Mouse (Mus musculus) midbrain, postnatal 0 days (tissue): Measurements from ENCODE around the gene Zfp536. TPM values are rescaled to one million over a fixed set of nuclear protein-coding genes. Genes with fewer than 3 reads are reported as not detected.

ENCODE experiments used
- ATAC-seq: fragments of 200-750 bp; cut with Nextera tagmentation; 2 replicates; pipeline ENCODE4 v1.8.0; 2017; ENCODE audit warnings: moderate number of reproducible peaks, mild to moderate bottlenecking, moderate TSS enrichment, moderate library complexity; ENCODE audit not compliant: low FRiP score
- DNase-seq: peaks from one replicate; pipeline ENCODE4 v3.0.0-alpha.2; 2015; ENCODE audit warnings: low spot score
- H3K27ac ChIP-seq: fragments of 300-500 bp; sonication (generic); 2 replicates; pipeline ENCODE4 v1.5.1; 2014; ENCODE audit warnings: low read depth, mild to moderate bottlenecking, low read length, mixed read lengths
- H3K27me3 ChIP-seq: fragments of 300-500 bp; sonication (generic); 2 replicates; pipeline ENCODE4 v1.6.1; 2014; ENCODE audit warnings: low read length, control low read depth, mixed read lengths; ENCODE audit not compliant: insufficient read depth
- H3K36me3 ChIP-seq: fragments of 300-500 bp; sonication (generic); 2 replicates; pipeline ENCODE4 v1.6.1; 2014; ENCODE audit warnings: low read length, control low read depth, mixed read lengths; ENCODE audit not compliant: insufficient read depth
- H3K4me1 ChIP-seq: fragments of 300-500 bp; sonication (generic); 2 replicates; pipeline ENCODE4 v1.6.1; 2014; ENCODE audit warnings: mild to moderate bottlenecking, control low read depth, antibody characterized with exemption, low read length, mixed read lengths; ENCODE audit not compliant: insufficient read depth
- H3K4me2 ChIP-seq: fragments of 300-500 bp; sonication (generic); 2 replicates; pipeline ENCODE4 v1.6.1; 2014; ENCODE audit warnings: low read depth, mild to moderate bottlenecking, low read length, mixed read lengths; ENCODE audit not compliant: poor library complexity, severe bottlenecking
- H3K4me3 ChIP-seq: fragments of 300-500 bp; sonication (generic); 2 replicates; pipeline ENCODE4 v1.5.1; 2014; ENCODE audit warnings: low read depth, mild to moderate bottlenecking, low read length, moderate library complexity
- H3K9ac ChIP-seq: fragments of 300-500 bp; sonication (generic); replicated peaks from 2 replicates; pipeline ENCODE4 v1.6.1; 2014; ENCODE audit warnings: mild to moderate bottlenecking, low read length, moderate library complexity, mixed read lengths; ENCODE audit not compliant: poor library complexity, severe bottlenecking
- H3K9me3 ChIP-seq: fragments of 300-500 bp; sonication (generic); 2 replicates; pipeline ENCODE4 v1.6.1; 2016; ENCODE audit warnings: low read length, control low read depth
- CTCF ChIP-seq: IDR thresholded peaks from 2 replicates; pipeline ENCODE4 v1.5.1; 2016; ENCODE audit warnings: antibody characterized with exemption, mild to moderate bottlenecking
- WGBS: fragments of 180-500 bp; shearing (Covaris S2); extraction: QIAGEN DNeasy Blood & Tissue Kit; methylation state at CpG from one replicate; pipeline ENCODE4 v1.1.7; 2014; 5-methylcytosine and 5-hydroxymethylcytosine counted together
- polyA plus RNA-seq: library from polyadenylated mRNA; unstranded; fragments of >200 nt; fragmentation: Nextera tagmentation; extraction: Ambion mirVana; gene quantifications from 2 replicates; pipeline ENCODE4 v1.2.1, GENCODE M21; 2015
- total RNA-seq: library from RNA; depleted of rRNA; stranded (reverse); fragments of >200 nt; gene quantifications from 2 replicates; pipeline ENCODE4 v1.2.3, GENCODE M21; 2014

Gene Zfp536
- total and polyA plus RNA-seq, 2 experiments from 2014 or later: 16.4 to 48.2 TPM

GRCm38 (mm10) chr7:37695066-37695465 lies 78.4 kb downstream of the Zfp536 start:
- H3K9me3 ChIP-seq: no peaks in the 10 kb centered on the region
- no peak for ATAC-seq
- H3K4me3 ChIP-seq: no peak overlapping the region
- H3K27me3 ChIP-seq: no peaks in the 10 kb centered on the region
- H3K4me2 ChIP-seq: no peak overlapping the region
- no peak for DNase-seq
- TF ChIP-seq CTCF: no peak
- H3K4me1 ChIP-seq: no peaks in the 10 kb centered on the region
- no peak overlapping the region for H3K9ac ChIP-seq
- H3K36me3 ChIP-seq: no peaks in the 10 kb centered on the region
- no peak overlapping the region for H3K27ac ChIP-seq
- WGBS: 51% methylated on average over 5 of the region's 5 CpGs

GRCm38 (mm10) chr7:37690606-37691005 lies 82.8 kb downstream of the Zfp536 start:
- peak; percentile 33 for DNase-seq
- no peaks in the 10 kb centered on the region for H3K9me3 ChIP-seq
- H3K4me3 ChIP-seq: no peak overlapping the region
- no peaks in the 10 kb centered on the region for H3K27me3 ChIP-seq
- H3K9ac ChIP-seq: no peak overlapping the region
- no peak for TF ChIP-seq CTCF
- H3K4me1 ChIP-seq: no peaks in the 10 kb centered on the region
- no peak overlapping the region for H3K4me2 ChIP-seq
- WGBS: 51% methylated on average over 10 of the region's 10 CpGs
- no peak overlapping the region for H3K27ac ChIP-seq
- H3K36me3 ChIP-seq: no peaks in the 10 kb centered on the region
- ATAC-seq: no peak

GRCm38 (mm10) chr7:37689561-37690305 lies 83.7 kb downstream of the Zfp536 start:
- Histone ChIP-seq H3K36me3 (no peaks in the 10 kb centered on the region), H3K4me3 (no peak overlapping the region), H3K4me1 (no peaks in the 10 kb centered on the region), H3K4me2 (peak overlapping the region; percentile 34), H3K9ac (no peak overlapping the region), H3K27me3 (no peaks in the 10 kb centered on the region), H3K27ac (peak overlapping the region; percentile 43; the same call in 1 of the 2 replicates), H3K9me3 (no peaks in the 10 kb centered on the region)
- DNase-seq (peak; percentile 82), ATAC-seq (no peak)
- TF ChIP-seq CTCF: no peak
- 21% methylated on average over 23 of the region's 23 CpGs for WGBS

- TF ChIP-seq CTCF: no peak
- peak; percentile 51 for DNase-seq
- Histone ChIP-seq H3K9ac (no peak overlapping the region; the same call in 1 of the 2 replicates), H3K27me3 (no peaks in the 10 kb centered on the region), H3K4me3 (no peak overlapping the region), H3K4me2 (peak overlapping the region; percentile 34), H3K4me1 (no peaks in the 10 kb centered on the region), H3K36me3 (no peaks in the 10 kb centered on the region), H3K27ac (no peak overlapping the region; the same call in 1 of the 2 replicates), H3K9me3 (no peaks in the 10 kb centered on the region)
- WGBS: 17% methylated on average over 11 of the region's 11 CpGs
- ATAC-seq: no peak
These were observed 84.3 kb downstream of the Zfp536 start for GRCm38 (mm10) chr7:37689107-37689511.

GRCm38 (mm10) chr7:37686366-37686765 lies 87.1 kb downstream of the Zfp536 start:
- H3K27me3 ChIP-seq: no peaks in the 10 kb centered on the region
- no peak overlapping the region for H3K9ac ChIP-seq
- H3K4me2 ChIP-seq: no peak overlapping the region
- no peaks in the 10 kb centered on the region for H3K9me3 ChIP-seq
- no peaks in the 10 kb centered on the region for H3K36me3 ChIP-seq
- no peak overlapping the region for H3K27ac ChIP-seq
- TF ChIP-seq CTCF: no peak
- WGBS: 89% methylated on average over 2 of the region's 2 CpGs
- no peak for DNase-seq
- H3K4me3 ChIP-seq: no peak overlapping the region
- no peaks in the 10 kb centered on the region for H3K4me1 ChIP-seq
- no peak for ATAC-seq

GRCm38 (mm10) chr7:37685247-37685646 lies 88.2 kb downstream of the Zfp536 start:
- H3K9ac ChIP-seq: no peak overlapping the region
- H3K4me3 ChIP-seq: no peak overlapping the region
- ATAC-seq (no peak), DNase-seq (no peak)
- H3K4me1 ChIP-seq: no peaks in the 10 kb centered on the region
- no peaks in the 10 kb centered on the region for H3K36me3 ChIP-seq
- 96% methylated on average over 3 of the region's 3 CpGs for WGBS
- H3K9me3 ChIP-seq: no peaks in the 10 kb centered on the region
- no peak for TF ChIP-seq CTCF
- no peaks in the 10 kb centered on the region for H3K27me3 ChIP-seq
- H3K27ac ChIP-seq: no peak overlapping the region
- H3K4me2 ChIP-seq: no peak overlapping the region
